Mouse (Mus musculus) adrenal gland, adult 8-10 months (tissue): ENCODE measurements at regions not wholly inside any gene's neighbourhood (a gene's known extent, or its start where the extent isn't known, plus 50 kb on each side); places are given as distances from the start of the nearest gene placed in this dataset.
A peak's percentile ranks its signal among the peaks of the same experiment; 100 is the strongest.

ENCODE experiments used
- DNase-seq: peaks from one replicate; pipeline ENCODE4 v3.0.0; 2022

DNA sequence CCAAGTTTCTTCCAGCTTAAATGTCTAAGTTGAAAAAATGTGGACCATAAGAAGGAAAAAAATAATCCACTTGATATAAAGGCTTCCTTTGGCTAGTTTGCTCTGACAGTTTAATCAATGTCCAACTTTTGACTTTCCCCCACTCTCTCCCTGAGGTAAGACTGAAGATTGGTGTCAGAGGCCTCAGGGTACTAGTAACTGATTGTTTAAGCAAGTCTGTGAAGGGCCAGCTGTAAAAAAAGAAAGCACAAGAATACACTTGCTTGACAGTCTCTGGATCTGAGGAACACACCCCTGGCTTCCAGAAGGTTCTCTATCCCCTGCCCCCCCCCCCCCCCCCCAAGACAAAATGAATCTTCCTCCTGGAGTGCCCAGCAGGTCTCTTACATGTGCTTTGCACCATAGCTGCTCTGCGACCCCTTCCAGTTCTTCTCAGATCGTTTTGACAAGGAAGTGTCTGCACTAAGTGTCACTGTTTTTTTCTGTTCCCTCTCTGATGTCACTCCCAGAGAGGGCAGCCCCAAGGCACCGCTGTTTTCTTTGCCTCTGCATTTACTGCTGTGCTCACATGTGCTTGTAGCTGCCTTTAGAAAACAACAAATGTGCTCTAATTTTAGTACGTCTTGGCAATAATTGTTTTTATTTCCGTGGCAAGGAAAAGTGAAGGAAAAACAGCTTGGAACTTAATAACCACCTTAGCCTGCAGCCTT is 462.1 kb upstream of the Nr2f2 start:
- no peak for DNase-seq

DNA sequence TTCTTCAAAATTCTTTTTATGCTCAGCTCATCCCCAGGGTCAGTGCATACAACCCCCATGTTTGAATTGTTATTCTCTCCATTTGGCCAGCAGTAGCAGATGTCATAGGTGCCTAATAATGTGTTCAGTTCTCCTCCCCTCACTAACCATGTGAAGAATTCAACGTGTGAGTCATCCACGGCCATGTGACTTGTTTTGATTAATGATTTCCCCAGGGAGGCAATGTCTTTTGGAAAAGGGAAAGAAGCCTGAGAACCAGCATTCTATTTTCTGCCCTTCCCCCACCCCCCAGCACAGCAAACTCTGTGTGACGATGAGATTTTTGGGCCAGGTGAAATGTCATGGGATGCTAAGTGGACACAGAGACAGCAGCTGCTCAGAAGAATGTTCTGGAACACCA is 459.5 kb upstream of the Nr2f2 start:
- DNase-seq, result no peak

DNA sequence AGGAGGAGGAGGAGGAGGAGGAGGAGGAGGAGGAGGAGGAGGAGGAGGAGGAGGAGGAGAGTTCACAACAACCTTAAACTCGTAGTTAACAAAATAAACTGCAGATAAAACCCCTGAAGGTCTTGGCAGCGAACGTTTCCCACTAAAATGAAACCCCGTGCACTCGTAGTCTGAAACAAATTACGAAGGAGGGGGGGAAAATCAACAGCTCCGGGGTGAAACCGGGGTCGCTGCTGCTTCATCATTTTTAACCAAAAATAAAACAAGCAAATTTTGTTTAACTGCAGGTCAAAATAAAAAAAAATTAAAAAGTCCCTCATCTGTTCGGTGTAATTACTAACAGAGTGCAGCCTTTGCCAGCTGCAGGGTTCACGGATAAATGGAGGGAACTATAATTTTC is 456.5 kb upstream of the Nr2f2 start:
- DNase-seq, result no peak

DNA sequence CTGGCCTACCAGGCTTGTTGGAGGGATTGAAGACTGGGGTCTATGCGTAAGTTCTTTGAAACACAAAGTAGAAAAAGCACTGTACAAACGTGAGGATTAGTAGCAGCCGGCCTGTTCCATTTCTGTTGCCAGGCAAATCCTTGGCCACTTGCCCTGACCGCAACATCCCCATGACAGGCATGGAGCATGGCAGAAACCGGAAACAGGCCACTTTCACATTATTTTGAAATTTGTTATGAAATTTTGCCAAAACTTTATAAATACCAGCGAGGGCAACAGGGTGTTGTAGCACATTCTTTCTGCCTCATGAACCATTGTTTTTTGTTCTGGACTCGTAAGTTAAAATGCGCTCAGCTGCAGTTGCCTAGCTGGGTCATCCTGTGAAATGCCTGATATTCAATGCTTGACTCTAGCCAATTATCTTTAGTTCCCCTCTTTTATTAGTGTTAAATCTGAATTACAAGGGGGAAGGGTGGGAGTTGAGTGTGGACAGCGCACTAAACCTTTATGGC is 455.8 kb upstream of the Nr2f2 start:
- peak; percentile 19 for DNase-seq

DNA sequence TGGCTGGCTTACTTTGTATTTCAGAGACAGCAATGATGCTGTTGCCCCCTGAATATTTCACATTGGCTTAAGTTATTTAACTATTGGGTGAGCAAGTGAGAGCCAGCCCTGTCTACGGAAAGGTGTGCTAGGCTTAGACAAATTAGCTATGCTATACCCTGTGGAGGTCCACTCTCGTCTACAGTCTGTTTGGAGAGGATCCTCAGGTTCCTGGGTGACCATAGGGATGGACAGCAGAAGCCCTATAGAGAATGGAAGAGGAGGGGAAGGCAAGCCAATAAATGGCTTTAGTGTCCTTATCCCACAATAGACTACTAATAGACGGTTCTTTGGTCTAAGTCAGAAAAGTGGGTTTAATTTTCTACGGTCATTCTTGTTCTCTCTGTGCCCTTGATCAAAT is 455.3 kb upstream of the Nr2f2 start:
- DNase-seq, result no peak

DNA sequence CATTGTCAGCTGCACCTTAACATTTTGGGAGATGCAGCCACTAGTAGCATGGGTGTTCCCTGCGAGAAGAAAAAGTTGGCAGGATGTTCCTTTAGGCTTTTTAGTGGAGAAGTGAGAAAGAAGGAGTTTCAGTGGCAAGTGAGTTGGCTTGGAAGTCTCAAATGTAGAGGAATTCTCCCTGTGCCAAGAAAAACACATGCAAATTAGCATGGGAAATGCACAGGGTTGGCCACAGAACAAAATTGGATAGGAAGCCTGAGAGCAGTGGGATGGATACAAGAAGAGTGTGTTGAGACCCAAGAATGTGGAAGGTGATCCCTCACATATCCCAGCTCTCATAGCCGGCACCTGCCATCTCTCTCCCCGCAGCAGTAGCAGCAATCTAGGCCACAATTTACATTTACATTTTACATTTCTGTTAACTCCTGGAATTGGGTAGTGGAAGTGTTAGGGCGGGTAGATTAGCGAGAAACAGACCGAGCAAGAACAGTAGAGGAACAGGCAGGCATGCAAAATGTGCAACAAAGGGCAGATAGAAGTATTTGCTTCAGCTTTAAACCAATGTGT is 450.9 kb upstream of the Nr2f2 start:
- DNase-seq, result no peak

DNA sequence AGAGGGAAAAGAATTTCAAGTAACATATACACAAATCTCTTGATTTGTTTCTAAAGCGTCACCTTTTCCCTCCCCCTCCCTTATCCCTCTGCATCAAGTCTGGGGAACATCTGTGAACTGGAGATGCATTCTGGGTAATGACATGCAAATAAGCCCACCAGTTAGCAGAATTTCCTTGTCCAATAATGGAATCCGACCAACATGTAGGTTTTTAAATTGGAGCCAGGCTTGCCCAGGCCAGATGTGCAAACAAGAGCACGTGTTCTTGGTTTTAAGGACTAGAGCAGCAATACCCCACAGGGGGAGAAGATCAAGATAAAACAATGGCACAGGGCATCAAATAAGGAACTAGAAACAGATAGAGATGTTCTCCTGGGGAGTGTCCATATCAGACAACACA is 447.9 kb upstream of the Nr2f2 start:
- no peak for DNase-seq

DNA sequence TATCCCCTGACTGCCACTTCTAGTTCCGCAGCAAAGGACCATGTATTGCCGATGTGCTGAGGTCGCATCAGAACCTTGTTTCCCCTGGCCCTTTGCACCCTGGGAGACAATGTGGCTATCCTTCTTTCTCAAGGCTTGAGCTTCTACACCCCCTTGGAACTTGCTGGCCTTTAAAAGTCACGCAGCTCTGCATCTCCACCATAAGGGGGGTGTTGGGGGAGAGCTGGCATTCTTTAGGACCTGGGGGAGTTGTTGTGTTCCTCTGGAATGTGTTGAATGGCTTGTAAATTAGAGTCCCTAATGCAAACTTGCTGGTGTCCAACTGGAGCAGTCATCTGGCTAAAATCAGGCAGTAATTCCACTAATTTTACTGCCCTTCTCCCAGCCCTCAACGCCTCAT is 446.6 kb upstream of the Nr2f2 start:
- no peak for DNase-seq

DNA sequence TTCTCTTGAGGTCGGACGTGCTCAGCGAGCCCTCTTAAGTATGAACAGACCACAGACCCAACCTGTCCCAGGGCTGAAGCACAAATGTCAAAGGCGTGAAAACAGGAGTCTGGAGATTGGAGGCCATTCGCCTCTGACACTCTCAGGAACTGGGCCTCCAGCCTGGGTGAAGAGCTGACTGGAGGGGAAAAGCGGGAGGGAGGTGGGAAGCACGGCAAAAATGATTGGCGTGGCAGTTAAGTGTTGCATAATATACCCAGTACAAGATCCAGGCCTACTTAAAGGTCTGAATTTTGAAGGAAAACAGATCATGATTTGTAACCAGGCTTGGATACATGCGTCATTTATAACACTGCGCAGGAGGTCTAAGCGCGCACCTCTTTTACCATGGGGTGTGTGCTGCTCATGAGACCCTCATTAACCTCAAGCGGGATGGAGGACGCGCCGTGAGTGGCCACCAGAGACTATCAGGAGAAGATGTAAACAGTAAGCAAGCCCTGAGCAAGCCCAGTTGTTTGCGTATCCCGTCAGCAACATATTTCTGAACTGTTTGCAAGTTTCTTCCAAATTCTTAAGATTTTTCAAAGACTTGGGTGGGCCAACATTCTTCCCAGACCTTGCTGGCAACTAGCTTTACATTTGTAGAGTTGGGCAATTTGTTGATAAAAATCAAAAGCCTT is 444.0 kb upstream of the Nr2f2 start:
- no peak for DNase-seq

DNA sequence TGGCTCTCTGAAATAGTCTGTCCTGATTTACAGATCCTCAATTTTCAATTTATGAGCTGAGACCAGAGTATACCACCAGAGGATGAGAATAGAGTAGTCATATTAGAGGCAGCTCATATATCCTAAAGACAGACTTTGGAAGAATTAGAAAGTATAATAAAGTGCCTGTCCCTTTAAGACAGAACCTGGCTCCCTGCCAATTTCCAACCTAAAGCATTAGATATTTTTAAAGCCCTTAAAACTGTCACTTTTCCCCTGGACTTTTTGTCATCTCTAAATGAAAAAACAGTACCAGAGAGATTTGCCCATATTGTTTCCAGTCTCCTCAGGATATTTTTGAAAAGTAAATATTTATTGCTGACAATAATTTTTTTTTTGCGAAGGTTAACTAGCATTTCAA is 437.7 kb upstream of the Nr2f2 start:
- no peak for DNase-seq

DNA sequence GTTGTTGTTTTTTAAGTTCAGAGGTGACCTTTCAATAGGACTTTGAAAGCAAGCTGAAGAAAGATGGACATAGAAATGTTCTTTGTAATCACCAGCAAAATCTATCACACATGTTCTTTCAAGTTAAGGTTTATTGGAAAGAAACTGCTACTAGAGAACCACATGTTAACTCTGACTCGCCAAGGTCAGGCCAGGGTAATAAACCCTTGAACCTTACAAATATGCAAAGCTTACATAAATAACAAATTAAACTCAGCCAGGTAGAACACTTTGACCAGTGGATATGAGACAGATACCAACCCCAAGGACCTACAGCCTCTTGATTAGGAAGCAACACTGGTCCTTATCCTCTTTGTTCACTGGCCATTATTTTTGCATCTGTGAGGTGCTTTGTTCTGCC is 433.4 kb upstream of the Nr2f2 start:
- no peak for DNase-seq

DNA sequence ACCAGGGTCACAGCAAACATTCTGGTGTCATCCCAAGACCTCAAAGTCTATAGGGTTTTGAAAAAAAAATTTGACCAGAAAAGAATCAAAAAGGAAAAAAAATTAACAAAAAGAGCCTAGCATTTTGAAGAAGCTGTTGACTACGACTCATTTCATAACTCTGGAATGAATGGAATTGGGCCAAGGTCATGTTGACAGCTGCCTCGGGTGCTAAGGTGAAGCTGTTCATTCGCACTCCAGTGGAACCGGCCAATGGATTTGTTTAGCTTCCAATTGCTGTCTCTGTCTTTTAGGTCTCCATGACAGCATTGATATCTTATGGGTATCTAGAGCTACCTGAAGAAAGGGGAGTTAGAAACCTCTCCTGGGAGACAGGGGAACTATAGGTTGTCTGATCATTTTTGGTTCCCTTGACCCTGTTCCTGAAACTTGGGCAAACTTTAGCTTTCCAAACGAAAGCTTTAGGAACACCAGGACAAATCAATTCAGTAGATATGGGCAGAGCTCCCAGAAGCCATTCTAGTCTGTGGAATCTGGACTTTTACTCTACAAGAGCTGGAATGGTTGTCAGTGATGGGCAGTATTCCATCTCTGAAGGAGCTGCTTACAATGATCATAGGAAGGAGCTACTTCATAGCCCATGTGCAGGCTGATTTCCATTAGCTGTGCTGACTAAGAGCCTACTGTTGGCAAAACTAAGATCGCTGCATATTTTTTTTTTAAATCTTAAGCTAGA is 432.7 kb upstream of the Nr2f2 start:
- DNase-seq, result no peak

DNA sequence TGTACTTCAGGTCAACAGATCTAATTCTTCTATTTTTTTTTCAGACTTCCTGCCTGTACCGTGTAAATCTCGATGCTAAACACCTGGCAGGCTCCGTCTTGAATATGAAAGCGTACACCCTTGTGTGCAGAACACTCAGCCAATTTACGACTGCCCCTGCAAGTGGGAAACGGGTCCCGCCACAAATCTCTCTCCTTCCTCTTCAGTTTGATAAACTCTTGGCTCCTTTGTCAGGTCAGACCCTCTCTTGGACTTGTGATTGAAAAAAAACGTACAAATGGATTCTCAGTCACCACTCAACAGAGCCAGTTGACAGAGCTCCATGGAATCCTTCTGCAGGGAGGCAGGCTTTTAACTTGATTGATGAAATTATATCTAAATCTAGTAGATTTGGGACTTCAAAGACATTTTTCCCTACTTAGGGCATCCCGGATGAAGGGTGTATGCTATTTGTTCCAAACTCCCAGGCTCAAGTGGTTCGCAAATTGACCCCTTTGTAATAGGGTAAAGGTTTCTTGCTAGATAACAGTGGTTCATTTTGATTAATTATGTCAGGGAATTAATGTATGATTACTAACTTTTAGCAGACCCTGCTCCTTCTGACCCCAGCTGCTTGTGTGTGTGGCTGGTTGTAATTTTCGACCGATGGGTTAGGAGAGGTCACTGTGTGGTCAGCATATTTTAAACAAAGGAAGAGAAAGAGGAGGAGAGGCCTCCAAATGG is 429.7 kb upstream of the Nr2f2 start:
- DNase-seq, result no peak

DNA sequence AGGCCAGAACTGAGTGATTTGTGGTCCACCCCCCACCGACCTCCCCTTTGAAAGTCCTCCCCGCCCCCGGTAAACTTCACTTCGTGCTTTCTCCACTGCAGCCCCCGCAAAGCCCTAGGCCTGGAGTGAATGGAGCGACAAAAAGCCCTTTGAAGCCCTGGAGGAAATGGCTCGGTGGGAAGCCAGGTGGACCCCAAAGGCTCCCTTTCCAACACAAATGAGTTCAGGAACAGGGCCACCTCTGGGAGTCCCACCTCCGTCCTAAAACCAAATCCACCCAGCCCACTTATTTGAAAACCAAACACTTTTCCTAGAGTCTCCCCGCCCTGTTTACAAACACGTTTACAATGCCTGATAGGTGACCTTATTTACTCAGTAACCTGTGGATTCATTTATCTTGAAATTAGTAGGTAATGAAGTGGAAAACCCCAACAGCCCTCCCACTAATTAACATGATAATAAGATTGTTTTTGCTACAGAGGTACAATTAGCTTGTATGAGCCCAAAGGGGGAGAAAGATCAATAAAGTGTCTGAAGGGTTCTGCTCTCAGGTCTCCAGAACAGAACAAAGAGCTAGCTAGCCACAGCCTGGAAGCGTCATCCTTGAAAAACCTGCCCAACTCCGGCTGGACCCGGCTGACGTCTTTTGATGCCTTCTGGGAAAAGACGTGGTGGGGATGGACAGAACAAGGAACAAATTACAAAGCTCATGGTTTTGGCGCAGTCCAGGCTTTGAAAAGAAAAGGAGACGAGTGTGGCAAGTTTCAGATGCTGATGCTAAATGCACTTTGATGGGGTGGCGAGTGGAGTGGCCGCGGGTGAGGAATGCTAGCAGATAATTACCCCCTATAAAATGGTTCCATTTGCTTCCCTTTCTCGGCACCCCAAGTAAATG is 422.6 kb upstream of the Nr2f2 start:
- DNase-seq, result no peak

DNA sequence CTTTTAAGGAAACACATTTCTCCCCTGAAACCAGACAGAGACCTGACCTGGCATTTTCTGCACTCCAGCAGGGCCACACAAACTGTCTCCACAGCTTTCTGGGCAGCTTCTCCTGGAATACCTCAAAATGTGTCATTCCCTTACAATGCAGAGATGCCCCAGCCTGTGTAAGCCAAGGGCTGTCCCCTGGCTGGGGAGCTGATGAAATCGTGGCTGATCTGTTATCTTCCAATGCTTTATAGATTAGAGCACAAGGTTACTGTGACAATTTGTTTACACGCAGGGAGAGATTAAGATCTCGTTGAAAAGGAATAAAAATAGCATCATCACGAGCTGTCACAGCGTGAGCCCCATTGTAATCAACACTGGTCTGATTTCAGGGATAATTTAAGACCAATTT is 421.4 kb upstream of the Nr2f2 start:
- DNase-seq, result no peak

DNA sequence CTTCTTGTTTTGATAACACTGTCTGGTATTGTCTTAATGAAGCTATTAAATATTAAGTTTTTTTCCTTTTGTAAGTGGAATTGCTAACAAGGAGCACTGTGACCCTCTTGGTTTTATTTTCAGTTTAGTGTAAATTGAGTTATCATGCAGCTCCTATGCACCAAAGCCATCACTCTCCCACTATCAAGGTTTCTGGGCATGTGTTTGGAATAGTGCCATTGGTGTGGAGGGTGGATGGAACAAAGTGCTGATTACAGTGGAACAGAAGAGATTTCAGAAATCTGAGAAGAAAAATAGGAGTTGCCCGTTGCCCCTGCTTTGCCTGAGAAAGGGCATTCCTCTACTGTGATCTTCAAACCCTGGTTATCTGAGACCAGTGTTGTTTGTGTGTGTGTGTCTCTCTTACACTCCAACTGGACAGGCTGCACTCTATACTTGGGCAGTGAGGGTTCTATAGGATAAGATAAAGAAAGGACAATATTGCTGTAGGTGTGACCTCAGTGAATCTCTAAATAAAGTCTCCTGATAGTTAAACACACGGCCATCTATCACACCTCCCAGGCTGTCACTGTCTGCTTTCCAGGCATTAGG is 414.3 kb upstream of the Nr2f2 start:
- DNase-seq, result no peak

DNA sequence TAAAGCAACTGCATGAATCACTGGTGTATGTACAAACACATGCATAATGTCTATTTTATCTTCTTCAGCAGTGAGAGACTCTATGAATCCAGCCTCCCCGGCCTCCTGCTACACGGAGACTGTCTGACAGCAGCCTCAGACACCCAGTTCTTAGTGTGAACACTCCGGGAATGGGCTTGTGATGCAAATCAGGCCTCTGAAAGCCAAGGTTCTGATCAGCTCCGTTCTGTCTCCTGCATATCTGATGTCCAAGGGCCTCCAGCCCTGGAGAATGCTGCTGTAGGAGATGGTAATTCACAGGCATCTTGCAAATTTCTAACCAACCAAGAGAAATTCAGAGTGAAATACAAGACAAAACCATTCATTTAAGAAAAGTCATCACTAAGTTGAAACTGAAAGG is 411.2 kb upstream of the Nr2f2 start:
- DNase-seq, result no peak

DNA sequence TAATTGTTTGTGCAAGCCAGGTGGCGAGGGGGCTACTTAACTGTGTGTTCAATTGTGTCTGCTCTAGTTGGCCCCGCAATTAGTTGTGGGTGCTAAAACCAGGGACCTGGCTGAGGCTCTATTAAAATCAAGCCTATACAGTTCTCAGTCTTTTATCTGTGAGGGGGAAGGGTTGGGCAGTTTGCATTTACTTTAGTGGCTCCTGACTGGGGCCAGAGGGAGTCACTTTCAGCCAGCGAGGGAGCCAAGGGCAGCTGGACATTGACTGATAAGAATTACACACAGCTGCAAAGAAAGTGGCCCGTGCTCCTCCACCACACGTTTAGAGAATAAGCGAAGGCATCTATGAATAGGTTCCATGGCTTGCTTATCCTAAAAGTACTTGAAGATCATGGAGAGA is 403.1 kb upstream of the Nr2f2 start:
- no peak for DNase-seq

DNA sequence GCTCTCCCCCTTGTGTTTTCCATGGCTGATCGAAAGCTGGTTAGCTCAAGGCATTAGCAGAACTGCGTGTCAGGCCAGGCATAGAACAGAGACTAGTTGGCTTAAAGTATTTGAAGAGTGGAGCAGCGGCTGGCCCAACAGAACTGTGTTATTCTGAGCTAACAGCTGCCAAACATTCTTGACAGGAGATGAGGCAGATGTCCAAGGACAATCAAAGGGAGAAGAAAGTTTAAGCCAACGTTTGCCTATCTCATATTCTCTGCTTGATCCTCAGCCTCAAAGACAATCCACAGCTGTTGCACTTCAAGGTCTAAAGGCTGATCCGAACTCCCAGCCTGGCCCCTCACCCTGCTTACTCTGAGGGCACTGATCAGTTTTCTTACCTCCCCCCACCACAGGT is 401.2 kb upstream of the Nr2f2 start:
- DNase-seq, result no peak

DNA sequence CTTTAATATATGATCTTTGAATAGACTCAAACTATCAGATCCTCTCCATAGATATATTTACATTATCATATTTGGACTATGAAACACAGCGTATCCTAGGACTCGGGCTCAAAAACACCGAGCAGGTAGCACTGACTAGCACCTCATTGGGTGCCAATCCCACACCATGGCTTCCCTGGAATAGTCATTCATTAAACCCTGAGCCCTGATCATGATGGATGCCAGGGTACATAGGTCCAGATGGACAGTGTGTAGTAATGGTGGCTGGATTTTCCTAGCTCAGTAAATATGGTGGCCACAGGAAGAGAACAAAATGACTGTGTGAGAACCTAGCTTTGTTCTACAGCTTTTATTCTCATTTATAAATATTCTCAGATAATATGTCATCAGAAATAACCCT is 390.1 kb upstream of the Nr2f2 start:
- no peak for DNase-seq

DNA sequence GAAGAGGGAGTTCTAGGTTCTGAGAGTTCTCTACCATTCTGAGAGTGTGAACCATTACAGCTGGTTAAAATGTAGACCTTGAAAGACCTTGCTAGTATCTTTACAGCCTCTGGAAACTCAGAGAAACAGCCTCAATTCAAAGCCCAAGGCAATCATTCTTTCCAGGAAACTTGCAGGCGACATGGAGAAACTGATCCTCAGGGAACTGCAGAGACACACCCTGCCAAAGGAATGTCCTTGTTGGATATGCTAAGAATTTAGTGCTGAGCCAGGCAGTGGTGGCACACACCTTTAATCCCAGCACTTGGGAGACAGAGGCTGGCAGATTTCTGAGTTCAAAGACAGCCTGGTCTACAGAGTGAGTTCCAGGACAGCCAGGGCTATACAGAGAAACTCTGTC is 388.3 kb upstream of the Nr2f2 start:
- no peak for DNase-seq
